Mouse (Mus musculus): ENCODE measurements at regions not wholly inside any gene's neighbourhood (a gene's known extent, or its start where the extent isn't known, plus 50 kb on each side); places are given as distances from the start of the nearest gene placed in this dataset.

DNA sequence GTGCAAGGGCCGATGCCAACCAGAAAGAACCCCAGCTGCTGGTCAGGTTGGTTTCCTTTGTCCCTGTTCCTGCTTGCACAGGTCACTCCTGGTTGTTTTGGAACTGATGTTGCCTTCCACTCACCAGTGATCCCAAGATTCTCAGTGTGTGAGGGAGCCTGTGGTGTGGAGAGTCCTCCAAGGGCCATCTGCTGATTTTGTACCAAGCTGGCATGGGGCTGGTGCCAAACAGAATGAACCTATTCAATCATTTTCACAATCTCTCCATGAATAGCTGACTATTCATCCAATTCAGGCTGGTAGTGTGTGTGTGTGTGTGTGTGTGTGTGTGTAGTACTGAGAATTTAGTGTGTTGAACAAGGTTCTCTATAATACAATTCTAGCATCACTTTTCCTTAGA is 402.8 kb upstream of the Cntnap5b start:
- Histone ChIP-seq H3K4me1 (ENCODE audit: insufficient read depth) (no peaks in the 10 kb centered on the region), H3K9ac (no peak overlapping the region), H3K27me3 (ENCODE audit: insufficient read depth, low read length) (no peaks in the 10 kb centered on the region), H3K4me3 (ENCODE audit: low read depth, low read length) (no peak overlapping the region), H3K4me2 (ENCODE audit: low read depth) (no peak overlapping the region), H3K27ac (ENCODE audit: low read depth, low read length) (no peak overlapping the region), H3K36me3 (ENCODE audit: insufficient read depth) (no peaks in the 10 kb centered on the region), H3K9me3 (ENCODE audit: low read length) (no peaks in the 10 kb centered on the region)
- DNase-seq, result peak; percentile 39
- no peak for TF ChIP-seq CTCF (IDR thresholded peaks at IDR 0.05; ENCODE audit: low read depth)
- ATAC-seq, result no peak; the same call in 1 of the 2 replicates
- WGBS, result 67% methylated on average over 1 of the region's 1 CpGs

- Histone ChIP-seq H3K36me3 (ENCODE audit: insufficient read depth) (no peaks in the 10 kb centered on the region), H3K4me2 (ENCODE audit: low read depth) (no peak overlapping the region), H3K4me3 (ENCODE audit: low read depth, low read length) (no peak overlapping the region), H3K9ac (no peak overlapping the region), H3K4me1 (ENCODE audit: insufficient read depth) (no peaks in the 10 kb centered on the region), H3K27me3 (ENCODE audit: insufficient read depth, low read length) (no peaks in the 10 kb centered on the region), H3K27ac (ENCODE audit: low read depth, low read length) (no peak overlapping the region), H3K9me3 (ENCODE audit: low read length) (no peaks in the 10 kb centered on the region)
- ATAC-seq (no peak), DNase-seq (peak; percentile 27)
- no peak for TF ChIP-seq CTCF (IDR thresholded peaks at IDR 0.05; ENCODE audit: low read depth)
- WGBS, result 60% methylated on average over 3 of the region's 3 CpGs
Measured at GRCm38 (mm10) chr1:99370346-99370940, 402.1 kb upstream of the Cntnap5b start.

GRCm38 (mm10) chr1:99395813-99396212 is 376.8 kb upstream of the Cntnap5b start:
- H3K27me3 ChIP-seq (ENCODE audit: insufficient read depth, low read length), result no peaks in the 10 kb centered on the region
- WGBS, result 66% methylated on average over 5 of the region's 5 CpGs

More at GRCm38 (mm10) chr1:99395813-99396212, 376.8 kb upstream of the Cntnap5b start:
- no peak for ATAC-seq
- TF ChIP-seq CTCF (IDR thresholded peaks at IDR 0.05; ENCODE audit: low read depth), result no peak
- H3K4me3 ChIP-seq (ENCODE audit: low read depth, low read length), result no peak overlapping the region
- no peaks in the 10 kb centered on the region for H3K36me3 ChIP-seq (ENCODE audit: insufficient read depth)
- no peak for DNase-seq
- no peaks in the 10 kb centered on the region for H3K9me3 ChIP-seq (ENCODE audit: low read length)
- no peak overlapping the region for H3K4me2 ChIP-seq (ENCODE audit: low read depth)
- no peaks in the 10 kb centered on the region for H3K4me1 ChIP-seq (ENCODE audit: insufficient read depth)
- no peak overlapping the region for H3K9ac ChIP-seq
- no peak overlapping the region for H3K27ac ChIP-seq (ENCODE audit: low read depth, low read length)
